Mouse (Mus musculus) forebrain, postnatal 0 days (tissue): ENCODE measurements around the gene Zfp579. TPM values are rescaled to one million over a fixed set of nuclear protein-coding genes. Genes with fewer than 3 reads are reported as not detected.
"Not testable (repeated sequence)": the region's sequence is repeated elsewhere in the genome, so short reads cannot be mapped to it uniquely, and the experiment has no call there.

ENCODE experiments used
- ATAC-seq: fragments of 200-750 bp; cut with Nextera tagmentation; 2 replicates; pipeline ENCODE4 v1.8.0; 2017; ENCODE audit warnings: mild to moderate bottlenecking, moderate library complexity
- DNase-seq: peaks from one replicate; pipeline ENCODE4 v3.0.0-alpha.2; 2015
- H3K27ac ChIP-seq: fragments of 300-500 bp; sonication (generic); 2 replicates; pipeline ENCODE4 v1.5.1; 2014; ENCODE audit warnings: low read depth, mild to moderate bottlenecking, antibody characterized with exemption, low read length, moderate library complexity, mixed read lengths
- H3K27me3 ChIP-seq: fragments of 300-500 bp; sonication (generic); 2 replicates; pipeline ENCODE4 v1.6.1; 2014; ENCODE audit warnings: mild to moderate bottlenecking, low read length, mixed read lengths; ENCODE audit not compliant: insufficient read depth
- H3K36me3 ChIP-seq: fragments of 300-500 bp; sonication (generic); 2 replicates; pipeline ENCODE4 v1.6.1; 2014; ENCODE audit warnings: mild to moderate bottlenecking, moderate library complexity; ENCODE audit not compliant: insufficient read depth
- H3K4me1 ChIP-seq: fragments of 300-500 bp; sonication (generic); 2 replicates; pipeline ENCODE4 v1.6.1; 2014; ENCODE audit warnings: antibody characterized with exemption; ENCODE audit not compliant: insufficient read depth
- H3K4me2 ChIP-seq: fragments of 300-500 bp; sonication (generic); 2 replicates; pipeline ENCODE4 v1.6.1; 2014; ENCODE audit warnings: low read depth, mild to moderate bottlenecking, moderate library complexity
- H3K4me3 ChIP-seq: fragments of 300-500 bp; sonication (generic); 2 replicates; pipeline ENCODE4 v1.5.1; 2014; ENCODE audit warnings: low read depth, low read length, mixed read lengths
- H3K9ac ChIP-seq: fragments of 300-500 bp; sonication (generic); 2 replicates; pipeline ENCODE4 v1.6.1; 2014; ENCODE audit warnings: mild to moderate bottlenecking
- H3K9me3 ChIP-seq: fragments of 300-500 bp; sonication (generic); 2 replicates; pipeline ENCODE4 v1.6.1; 2016; ENCODE audit warnings: low read length
- CTCF ChIP-seq: sonication (generic); IDR thresholded peaks from 2 replicates; pipeline ENCODE4 v1.5.1; 2016; ENCODE audit warnings: antibody characterized with exemption, control low read depth, low read depth
- WGBS: fragments of 180-500 bp; shearing (Covaris S2); extraction: QIAGEN DNeasy Blood & Tissue Kit; methylation state at CpG from one replicate; pipeline ENCODE4 v1.1.7; 2014; 5-methylcytosine and 5-hydroxymethylcytosine counted together
- polyA plus RNA-seq: library from polyadenylated mRNA; unstranded; fragments of >200 nt; fragmentation: Nextera tagmentation; extraction: Ambion mirVana; gene quantifications from 2 replicates; pipeline ENCODE4 v1.2.1, GENCODE M21; 2015
- total RNA-seq: library from RNA; depleted of rRNA; stranded (reverse); fragments of >200 nt; gene quantifications from 2 replicates; pipeline ENCODE4 v1.2.3, GENCODE M21; 2014

Zfp579 gene
- total and polyA plus RNA-seq, 2 experiments from 2014 or later: 34.6 to 42.6 TPM

GRCm38 (mm10) chr7:5016057-5016456 is 20.1 kb upstream of the Zfp579 start:
- Histone ChIP-seq H3K4me2 (peak overlapping the region; percentile 71), H3K4me1 (peaks cover 7% of the 10 kb centered on the region), H3K9ac (peak overlapping the region; percentile 76), H3K4me3 (peak overlapping the region; percentile 77), H3K9me3 (no peaks in the 10 kb centered on the region), H3K27ac (peak overlapping the region; percentile 99), H3K27me3 (no peaks in the 10 kb centered on the region), H3K36me3 (peaks cover 15% of the 10 kb centered on the region)
- 58% methylated on average over 3 of the region's 3 CpGs for WGBS
- no peak for TF ChIP-seq CTCF
- no peak for ATAC-seq
- no peak for DNase-seq

GRCm38 (mm10) chr7:5015118-5016001 is 19.4 kb upstream of the Zfp579 start, which contains the start of gene Gm44973:
Gene Gm44973, plus strand, starts transcription at chr7:5015496.
- Histone ChIP-seq H3K27ac (peak within 1 kb of the TSS; percentile 99), H3K4me2 (peak within 1 kb of the TSS; percentile 71), H3K4me1 (peaks cover 5% of the 10 kb centered on the region; the same call in 1 of the 2 replicates), H3K36me3 (peaks cover 22% of the 10 kb centered on the region), H3K9me3 (no peaks in the 10 kb centered on the region), H3K9ac (peak within 1 kb of the TSS; percentile 79), H3K27me3 (no peaks in the 10 kb centered on the region), H3K4me3 (peak within 1 kb of the TSS; percentile 77)
- no peak for TF ChIP-seq CTCF
- DNase-seq: peak; percentile 98
- 2% methylated on average over 61 of the region's 76 CpGs for WGBS
- ATAC-seq: peak; percentile 81

GRCm38 (mm10) chr7:5014251-5015117 is 18.5 kb upstream of the Zfp579 start, which contains the start of the genes Zfp524 and Fiz1:
Gene Zfp524, plus strand, starts transcription at chr7:5014415.
Gene Fiz1, minus strand, starts transcription at chr7:5014697.
- H3K27me3 ChIP-seq: no peaks in the 10 kb centered on the region
- H3K9ac ChIP-seq: peak within 1 kb of the TSS; percentile 79
- H3K9me3 ChIP-seq: no peaks in the 10 kb centered on the region
- H3K27ac ChIP-seq: peak within 1 kb of the TSS; percentile 99
- DNase-seq (peak; percentile 99), ATAC-seq (peak; percentile 83)
- WGBS: 2% methylated on average over 42 of the region's 42 CpGs
- TF ChIP-seq CTCF: no peak
- H3K36me3 ChIP-seq: peaks cover 30% of the 10 kb centered on the region
- H3K4me1 ChIP-seq: peaks cover 5% of the 10 kb centered on the region; the same call in 1 of the 2 replicates
- peak within 1 kb of the TSS; percentile 71 for H3K4me2 ChIP-seq
- peak within 1 kb of the TSS; percentile 77 for H3K4me3 ChIP-seq

- no peak overlapping the region for H3K4me2 ChIP-seq
- H3K4me1 ChIP-seq: peaks cover 5% of the 10 kb centered on the region; the same call in 1 of the 2 replicates
- TF ChIP-seq CTCF: no peak
- no peak overlapping the region for H3K27ac ChIP-seq
- no peaks in the 10 kb centered on the region for H3K27me3 ChIP-seq
- no peak overlapping the region for H3K4me3 ChIP-seq
- no peaks in the 10 kb centered on the region for H3K9me3 ChIP-seq
- DNase-seq (no peak), ATAC-seq (no peak)
- H3K9ac ChIP-seq: no peak overlapping the region
- 90% methylated on average over 27 of the region's 27 CpGs for WGBS
- peaks cover 46% of the 10 kb centered on the region for H3K36me3 ChIP-seq
Measured at GRCm38 (mm10) chr7:5012681-5013513, 16.9 kb upstream of the Zfp579 start.

GRCm38 (mm10) chr7:5008229-5008628 is 12.3 kb upstream of the Zfp579 start:
- peak; percentile 19; the same call in 1 of the 2 replicates for TF ChIP-seq CTCF
- DNase-seq (no peak), ATAC-seq (no peak)
- peaks cover 57% of the 10 kb centered on the region for H3K36me3 ChIP-seq
- H3K4me2 ChIP-seq: no peak overlapping the region
- H3K4me3 ChIP-seq: no peak overlapping the region
- H3K4me1 ChIP-seq: no peaks in the 10 kb centered on the region
- no peak overlapping the region for H3K9ac ChIP-seq
- H3K9me3 ChIP-seq: no peaks in the 10 kb centered on the region
- H3K27ac ChIP-seq: no peak overlapping the region
- no peaks in the 10 kb centered on the region for H3K27me3 ChIP-seq
- WGBS: 97% methylated on average over 26 of the region's 26 CpGs

GRCm38 (mm10) chr7:5002876-5003275 is 6.9 kb upstream of the Zfp579 start:
- WGBS: 53% methylated on average over 8 of the region's 8 CpGs
- not testable (repeated sequence) for H3K4me2 ChIP-seq, H3K27me3 ChIP-seq, H3K27ac ChIP-seq, H3K9ac ChIP-seq, H3K4me3 ChIP-seq, H3K4me1 ChIP-seq, H3K9me3 ChIP-seq, ATAC-seq, DNase-seq
- H3K36me3 ChIP-seq: peaks cover 11% of the 10 kb centered on the region
